Mouse (Mus musculus): ENCODE results near the gene Rps6ka6.

The Rps6ka6 gene

GRCm38 (mm10) chrX:111537859-111538258 is at the start of gene Rps6ka6:
Rps6ka6 (minus strand) TSS chrX:111537959.
- DNase-seq (ENCODE audit: low read depth in 1 of 2, low spot score in 2 of 2) = no peak

DNA sequence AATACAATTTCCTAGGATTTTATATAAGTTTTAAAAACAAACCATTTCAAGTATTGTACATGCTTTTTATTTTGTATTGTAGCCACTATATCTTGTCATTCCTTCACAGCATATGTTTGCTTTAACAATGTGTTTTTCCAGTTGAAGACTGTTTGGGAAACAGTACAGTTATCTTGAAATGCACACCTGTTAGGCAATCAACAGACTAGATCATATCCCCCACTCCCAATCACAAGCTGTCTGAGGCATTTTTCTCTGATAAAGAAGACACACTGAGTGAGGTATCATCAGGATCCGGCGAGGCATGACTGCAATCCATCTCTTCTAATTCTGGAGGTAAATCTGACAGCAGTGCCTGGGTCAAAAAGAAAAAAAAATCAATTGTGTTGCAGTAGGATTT is 39.3 kb upstream of the Rps6ka6 start:
- no peak for DNase-seq (ENCODE audit: low read depth in 1 of 2, low spot score in 2 of 2)

GRCm38 (mm10) chrX:111518206-111518605 is 19.6 kb downstream of the Rps6ka6 start:
- no peak for DNase-seq (ENCODE audit: low read depth in 1 of 2, low spot score in 2 of 2)

DNA sequence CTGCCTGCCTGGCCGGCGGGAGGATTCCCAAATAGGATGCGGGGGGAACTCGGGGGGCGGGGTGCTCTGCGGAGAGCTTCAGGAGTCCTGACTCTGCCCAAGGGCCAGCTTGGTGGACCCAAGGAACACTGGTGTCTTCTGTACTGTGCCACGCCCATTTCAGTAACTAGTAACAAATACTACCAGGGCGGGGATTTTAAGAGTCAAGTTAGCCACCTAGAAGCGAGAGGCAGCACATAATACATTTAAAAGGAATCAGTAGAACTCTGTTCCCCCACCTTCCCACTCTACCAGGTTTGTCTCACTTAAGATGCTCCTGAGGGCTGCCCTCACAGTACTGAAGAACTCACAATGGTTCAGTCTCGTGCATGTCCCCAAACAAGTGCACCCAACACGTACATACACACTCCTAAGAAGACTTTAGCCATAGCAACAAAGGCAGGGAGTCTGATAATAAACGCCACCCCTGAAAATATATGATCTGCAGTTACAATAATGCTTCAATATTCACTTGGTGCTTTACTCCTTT is 74.1 kb downstream of the Rps6ka6 start:
- DNase-seq (ENCODE audit: low read depth in 1 of 2, low spot score in 2 of 2) = no peak

DNA sequence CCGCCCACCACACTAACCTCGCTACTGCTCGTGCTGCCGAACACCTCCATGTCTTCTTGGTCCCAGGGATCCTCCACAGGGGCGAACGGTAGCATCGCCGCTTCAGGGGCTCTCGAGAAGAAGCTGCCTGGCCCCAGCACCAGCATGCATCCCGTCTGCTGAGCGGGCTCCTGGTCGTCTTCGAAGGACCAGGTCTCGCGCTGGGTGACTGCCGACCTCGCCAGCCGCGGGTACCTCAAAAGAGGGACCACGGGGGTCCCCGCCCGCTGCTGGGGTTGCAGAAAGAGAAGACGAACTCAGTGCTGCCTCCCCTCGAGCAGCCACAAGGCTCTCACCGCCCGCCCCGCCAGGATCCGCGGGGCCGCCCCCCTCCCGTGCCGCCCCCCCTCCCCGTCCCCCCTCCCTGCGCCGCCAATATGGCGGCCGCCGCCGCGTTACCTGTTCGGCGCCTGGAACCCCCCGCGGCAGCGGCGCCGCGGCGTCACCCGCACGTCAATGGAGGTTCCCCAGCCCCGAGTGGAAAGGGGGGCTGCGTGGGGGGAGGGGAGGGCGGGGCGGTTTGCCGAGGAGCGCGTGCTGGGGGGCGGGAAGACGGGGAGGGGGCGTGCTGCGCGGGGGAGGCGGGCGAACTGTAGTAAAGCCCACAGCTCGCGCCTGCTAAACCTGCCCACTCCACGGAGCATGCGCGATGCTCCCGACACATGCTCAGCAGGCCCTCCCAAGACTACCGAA is 74.8 kb downstream of the Rps6ka6 start:
- DNase-seq (ENCODE audit: low read depth in 1 of 2, low spot score in 2 of 2) = no peak

DNA sequence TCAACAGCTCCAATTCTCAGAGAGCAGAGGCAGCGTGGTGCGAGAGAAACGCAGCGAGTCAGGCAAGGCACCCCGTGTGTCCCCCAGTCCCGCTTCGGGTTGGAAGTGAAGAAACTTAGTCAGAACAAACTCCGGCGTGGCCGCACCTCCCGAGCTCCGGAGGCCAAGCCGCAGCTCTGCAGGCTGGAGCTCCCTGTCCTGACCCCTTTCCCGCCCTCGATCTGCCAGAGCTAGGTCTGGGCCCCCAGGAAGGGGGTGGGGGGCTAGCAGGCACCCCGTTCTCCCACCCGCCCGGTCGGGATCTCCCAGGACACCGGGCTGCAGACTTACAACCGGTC is 75.3 kb downstream of the Rps6ka6 start:
- DNase-seq (ENCODE audit: low read depth in 1 of 2, low spot score in 2 of 2) = no peak

DNA sequence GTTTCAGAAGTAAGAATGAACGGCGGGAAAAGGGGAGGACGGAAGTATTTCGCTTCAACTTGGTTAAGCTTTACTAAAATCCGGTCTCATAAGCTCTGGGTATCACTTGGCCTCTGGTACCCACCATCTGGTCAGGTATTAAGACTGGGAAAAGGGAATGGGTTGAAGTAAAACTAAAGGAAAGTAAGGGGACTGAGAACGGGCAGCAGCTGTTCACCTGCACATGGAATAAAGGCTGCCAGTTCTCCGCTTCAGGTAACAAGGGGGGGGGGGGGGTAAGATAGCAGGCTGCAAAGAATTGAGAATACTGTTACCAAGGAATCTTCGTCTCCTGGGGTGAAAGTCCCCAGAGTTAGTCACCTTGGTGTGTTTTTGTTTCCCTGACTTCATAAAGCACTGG is 75.7 kb downstream of the Rps6ka6 start:
- DNase-seq (ENCODE audit: low read depth in 1 of 2, low spot score in 2 of 2) = no peak

DNA sequence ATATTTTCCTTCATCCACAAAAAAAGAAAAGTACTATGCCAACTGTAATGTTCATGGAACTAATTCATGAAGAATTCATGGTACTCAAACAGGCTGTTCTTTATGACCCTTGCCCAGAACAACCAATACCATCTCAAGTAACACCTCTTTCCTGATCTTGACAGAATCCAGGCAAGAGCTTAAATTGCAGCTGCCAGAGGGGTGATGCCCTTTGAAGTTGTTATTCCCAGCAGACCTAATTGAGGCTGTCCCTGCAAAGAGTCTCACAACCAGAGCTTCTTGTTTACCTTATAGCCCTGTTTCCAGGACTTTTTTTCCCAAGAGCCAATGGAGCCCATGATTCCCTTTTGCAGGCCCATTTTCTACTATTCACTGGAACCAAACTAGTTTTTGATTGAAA is 77.6 kb downstream of the Rps6ka6 start:
- no peak for DNase-seq (ENCODE audit: low read depth in 1 of 2, low spot score in 2 of 2)

DNA sequence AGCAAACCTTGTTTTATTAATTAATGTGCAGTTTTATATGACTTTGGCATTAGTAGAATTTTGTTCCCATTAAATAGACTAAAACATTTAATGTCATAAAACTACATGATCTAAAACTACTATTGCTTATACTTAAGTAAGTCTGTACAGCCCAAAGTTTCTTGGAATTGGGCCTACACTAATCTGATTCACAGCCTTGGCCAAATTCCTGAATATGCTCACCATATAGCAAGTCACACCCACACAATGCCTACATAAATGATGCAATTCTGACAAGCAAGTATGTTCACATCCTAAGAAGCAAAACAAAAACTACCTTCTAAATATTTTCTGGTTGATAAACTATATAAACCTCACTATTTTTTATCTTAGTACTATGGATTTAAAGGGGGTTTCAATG is 101.2 kb downstream of the Rps6ka6 start:
- no peak for DNase-seq (ENCODE audit: low read depth in 1 of 2, low spot score in 2 of 2)

GRCm38 (mm10) chrX:111414775-111415174 is 123.0 kb downstream of the Rps6ka6 start:
- DNase-seq (ENCODE audit: low read depth in 1 of 2, low spot score in 2 of 2) = no peak

DNA sequence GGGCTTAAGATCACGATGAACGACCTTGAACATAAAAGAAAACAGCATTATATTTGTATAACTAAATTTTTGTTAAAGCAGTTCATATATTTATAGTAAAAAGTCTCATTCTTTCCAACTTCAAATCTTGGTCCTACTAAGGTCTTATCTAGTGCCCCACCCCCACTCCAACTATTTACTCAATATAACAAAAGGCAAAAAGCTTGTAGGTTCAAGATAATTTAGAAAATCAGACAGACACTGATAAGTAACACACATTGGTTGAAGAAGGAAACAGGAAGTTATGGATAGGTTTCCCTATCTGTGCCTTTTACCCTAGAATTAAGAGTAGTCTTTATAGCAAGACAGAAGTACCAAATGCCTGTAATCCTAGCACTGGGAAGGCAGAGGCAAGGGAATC is 132.9 kb downstream of the Rps6ka6 start:
- no peak for DNase-seq (ENCODE audit: low read depth in 1 of 2, low spot score in 2 of 2)

DNA sequence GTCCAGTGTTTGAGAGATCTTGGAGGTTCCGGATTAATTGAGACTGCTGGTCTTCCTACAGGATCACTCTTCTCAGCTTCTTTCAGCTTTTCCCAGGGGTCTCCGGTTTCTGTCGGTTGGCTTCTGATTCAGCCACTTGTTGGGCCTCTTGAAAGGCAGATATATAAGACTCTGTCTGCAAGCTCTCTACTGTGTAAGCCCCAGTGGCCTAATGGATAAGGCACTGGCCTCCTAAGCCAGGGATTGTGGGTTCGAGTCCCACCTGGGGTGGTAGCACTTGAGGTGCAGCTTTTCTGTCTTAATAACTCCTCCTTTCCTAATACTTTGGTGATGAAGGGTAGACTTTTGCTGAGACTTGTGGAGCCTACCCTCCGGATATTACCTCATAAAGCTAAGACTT is 160.7 kb downstream of the Rps6ka6 start:
- no peak for DNase-seq (ENCODE audit: low read depth in 1 of 2, low spot score in 2 of 2)

GRCm38 (mm10) chrX:111374177-111374576 is 163.6 kb downstream of the Rps6ka6 start:
- DNase-seq (ENCODE audit: low read depth in 1 of 2, low spot score in 2 of 2) = no peak

All from monocyte, adult 2 months (primary cell).